Mouse (Mus musculus): Measurements from ENCODE around the gene Ankrd63. TPM values are rescaled to one million over a fixed set of nuclear protein-coding genes. Genes with fewer than 3 reads are reported as not detected.

The Ankrd63 gene
- polyA plus RNA-seq, 1 experiment from 2014 or later = 0.05 TPM

DNA sequence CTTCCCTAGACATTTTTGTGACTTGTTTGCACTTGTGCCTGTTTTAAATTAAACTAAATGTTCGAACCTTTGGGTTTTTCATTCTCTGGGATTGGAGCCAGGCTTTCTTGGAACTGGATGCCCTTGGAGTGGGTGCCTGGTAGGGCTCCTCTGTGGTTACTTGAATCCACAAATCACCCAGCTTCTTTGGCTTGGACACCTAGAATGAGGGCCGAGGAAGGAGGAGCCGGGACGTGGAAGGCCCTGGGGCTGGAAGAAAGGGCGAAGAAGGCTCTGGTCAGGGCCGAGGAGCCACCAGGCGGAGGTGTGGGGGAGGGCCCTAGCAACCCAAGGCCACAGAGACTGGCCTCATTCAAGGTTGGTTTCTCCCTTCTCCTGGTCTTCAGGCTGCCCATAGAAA lies 5.8 kb downstream of the Ankrd63 start:
- H3K4me3 ChIP-seq (ENCODE audit: low read depth, low read length) = no peak overlapping the region
- no peak overlapping the region for H3K4me2 ChIP-seq (replicated peaks; ENCODE audit: low read depth, low read length)
- 34% methylated on average over 7 of the region's 7 CpGs for WGBS
- no peaks in the 10 kb centered on the region for H3K36me3 ChIP-seq (ENCODE audit: insufficient read depth, low read length)
- DNase-seq (ENCODE audit: low spot score) (no peak), ATAC-seq (no peak)
- H3K9ac ChIP-seq (replicated peaks; ENCODE audit: low read depth) = no peak overlapping the region
- H3K27ac ChIP-seq (ENCODE audit: low read length) = no peak overlapping the region
- peaks cover 3% of the 10 kb centered on the region; the same call in 1 of the 2 replicates for H3K4me1 ChIP-seq (ENCODE audit: insufficient read depth, low read depth, low read length)
- H3K27me3 ChIP-seq (replicated peaks; ENCODE audit: insufficient read depth, low read length) = peaks cover 31% of the 10 kb centered on the region
- TF ChIP-seq CTCF (IDR thresholded peaks at IDR 0.05) = no peak
- TF ChIP-seq EP300 (IDR thresholded peaks at IDR 0.05) = no peak
- no peaks in the 10 kb centered on the region for H3K9me3 ChIP-seq (ENCODE audit: low read length)

DNA sequence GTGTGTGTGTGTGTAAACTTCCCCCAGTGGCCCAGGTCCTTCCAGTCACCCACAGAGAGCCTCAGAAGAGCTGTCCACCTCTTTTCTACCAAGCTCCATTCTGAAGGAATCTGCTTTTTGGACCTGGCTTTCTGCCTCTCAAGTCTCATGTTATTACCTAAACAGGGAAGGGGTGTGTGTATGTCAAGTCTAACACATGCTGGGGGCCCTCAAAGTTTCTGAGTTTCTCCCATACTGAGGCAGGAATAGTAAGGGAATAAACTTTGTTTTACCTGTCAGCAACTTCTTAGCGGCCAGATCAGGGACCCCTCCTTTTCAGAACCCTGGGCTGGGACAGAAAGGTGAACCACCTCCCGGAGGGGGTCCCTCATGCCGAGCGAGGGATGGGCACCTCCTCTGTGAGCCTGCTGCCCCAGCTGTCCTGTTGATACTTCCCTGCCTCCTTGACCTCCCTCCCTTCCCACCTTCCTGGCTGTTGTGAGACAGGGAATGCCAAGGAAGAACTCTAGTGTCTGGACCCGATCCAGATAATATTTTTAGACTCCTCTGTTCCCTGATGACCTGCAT lies 6.4 kb downstream of the Ankrd63 start:
- no peak for DNase-seq (ENCODE audit: low spot score)
- H3K4me1 ChIP-seq (ENCODE audit: insufficient read depth, low read depth, low read length) = peaks cover 2% of the 10 kb centered on the region; the same call in 1 of the 2 replicates
- WGBS = 33% methylated on average over 5 of the region's 5 CpGs
- no peaks in the 10 kb centered on the region for H3K9me3 ChIP-seq (ENCODE audit: low read length)
- H3K9ac ChIP-seq (replicated peaks; ENCODE audit: low read depth) = no peak overlapping the region
- ATAC-seq = no peak
- TF ChIP-seq EP300 (IDR thresholded peaks at IDR 0.05) = no peak
- no peak for TF ChIP-seq CTCF (IDR thresholded peaks at IDR 0.05)
- H3K4me2 ChIP-seq (replicated peaks; ENCODE audit: low read depth, low read length) = no peak overlapping the region
- no peak overlapping the region for H3K4me3 ChIP-seq (ENCODE audit: low read depth, low read length)
- no peak overlapping the region for H3K27ac ChIP-seq (ENCODE audit: low read length)
- H3K36me3 ChIP-seq (ENCODE audit: insufficient read depth, low read length) = no peaks in the 10 kb centered on the region
- peaks cover 25% of the 10 kb centered on the region for H3K27me3 ChIP-seq (replicated peaks; ENCODE audit: insufficient read depth, low read length)

DNA sequence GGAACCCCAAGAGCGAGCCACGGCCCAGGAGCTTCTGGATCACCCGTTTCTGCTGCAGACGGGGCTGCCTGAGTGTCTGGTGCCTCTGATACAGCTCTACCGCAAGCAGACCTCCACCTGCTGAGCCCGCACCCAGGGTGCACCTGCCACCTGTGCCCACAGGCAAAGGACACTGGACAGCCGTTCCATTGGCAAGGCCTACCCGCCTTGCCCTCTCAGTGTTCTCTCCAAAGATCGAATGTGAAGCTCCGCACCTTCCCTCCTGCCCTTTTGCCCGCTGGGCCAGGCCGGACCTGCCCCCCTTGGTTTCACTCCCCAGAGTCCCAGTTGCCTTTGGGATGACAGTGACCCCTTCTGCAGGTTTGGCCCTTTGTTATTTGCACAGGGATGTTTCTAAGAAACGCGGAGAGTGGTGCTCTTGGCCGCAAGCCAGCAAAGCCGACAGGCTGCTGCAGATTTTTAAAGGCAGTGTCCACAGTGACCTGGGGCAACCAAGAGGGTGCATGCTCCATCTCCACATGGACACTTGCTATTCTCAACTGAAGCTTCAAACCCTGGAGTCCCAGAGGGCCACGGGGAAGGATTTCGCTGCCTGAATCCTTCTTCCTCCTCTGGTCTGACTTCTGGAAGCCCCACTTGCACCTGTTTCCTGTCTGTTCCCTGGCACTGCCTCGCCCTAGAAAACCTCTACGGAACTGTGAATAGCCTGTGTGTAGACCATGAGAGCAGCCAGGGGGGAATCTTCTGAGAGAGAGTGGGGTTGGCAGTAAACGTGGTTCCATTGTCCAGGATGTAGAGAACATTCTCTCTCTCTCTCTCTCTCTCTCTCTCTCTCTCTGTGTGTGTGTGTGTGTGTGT lies 7.1 kb downstream of the Ankrd63 start:
- no peaks in the 10 kb centered on the region for H3K36me3 ChIP-seq (ENCODE audit: insufficient read depth, low read length)
- peaks cover 2% of the 10 kb centered on the region; the same call in 1 of the 2 replicates for H3K4me1 ChIP-seq (ENCODE audit: insufficient read depth, low read depth, low read length)
- no peak overlapping the region for H3K4me2 ChIP-seq (replicated peaks; ENCODE audit: low read depth, low read length)
- no peak overlapping the region for H3K4me3 ChIP-seq (ENCODE audit: low read depth, low read length)
- TF ChIP-seq EP300 (IDR thresholded peaks at IDR 0.05) (no peak), CTCF (IDR thresholded peaks at IDR 0.05) (no peak)
- no peaks in the 10 kb centered on the region for H3K9me3 ChIP-seq (ENCODE audit: low read length)
- peaks cover 18% of the 10 kb centered on the region for H3K27me3 ChIP-seq (replicated peaks; ENCODE audit: insufficient read depth, low read length)
- WGBS = 29% methylated on average over 21 of the region's 21 CpGs
- ATAC-seq (no peak), DNase-seq (ENCODE audit: low spot score) (no peak)
- H3K27ac ChIP-seq (ENCODE audit: low read length) = no peak overlapping the region
- no peak overlapping the region for H3K9ac ChIP-seq (replicated peaks; ENCODE audit: low read depth)

DNA sequence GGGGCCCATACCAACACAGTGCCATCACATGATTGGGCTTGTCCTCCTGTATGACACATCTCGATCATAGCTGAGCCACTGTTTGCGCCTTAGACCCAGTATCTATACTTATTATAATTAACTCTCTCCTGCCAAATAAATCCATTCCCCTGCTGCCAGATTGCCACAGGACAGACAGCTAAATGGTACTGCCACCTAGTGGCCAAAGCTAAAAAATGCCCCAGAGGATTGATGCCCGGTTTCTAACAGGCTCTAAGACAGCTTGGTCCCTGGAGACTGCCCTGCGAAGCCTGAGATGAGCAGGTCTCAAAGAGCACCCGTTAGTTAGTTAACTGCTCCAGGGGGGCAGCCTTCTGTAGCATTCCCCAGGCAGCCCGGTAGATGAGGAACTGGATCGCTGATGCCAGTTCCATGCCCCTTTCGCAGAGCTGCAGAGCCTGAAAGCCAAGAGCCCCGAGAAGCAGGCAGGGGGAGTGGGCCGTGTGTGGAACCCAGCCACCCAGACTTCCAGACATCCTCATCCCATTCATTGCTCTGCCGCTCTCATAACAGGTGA lies 8.0 kb downstream of the Ankrd63 start:
- Histone ChIP-seq H3K4me1 (ENCODE audit: insufficient read depth, low read depth, low read length) (peaks cover 2% of the 10 kb centered on the region; the same call in 1 of the 2 replicates), H3K9me3 (ENCODE audit: low read length) (no peaks in the 10 kb centered on the region), H3K4me3 (ENCODE audit: low read depth, low read length) (no peak overlapping the region), H3K36me3 (ENCODE audit: insufficient read depth, low read length) (no peaks in the 10 kb centered on the region), H3K27me3 (replicated peaks; ENCODE audit: insufficient read depth, low read length) (peaks cover 9% of the 10 kb centered on the region), H3K9ac (replicated peaks; ENCODE audit: low read depth) (no peak overlapping the region), H3K27ac (ENCODE audit: low read length) (no peak overlapping the region), H3K4me2 (replicated peaks; ENCODE audit: low read depth, low read length) (no peak overlapping the region)
- peak; percentile 72 for DNase-seq (ENCODE audit: low spot score)
- no peak for ATAC-seq
- no peak for TF ChIP-seq EP300 (IDR thresholded peaks at IDR 0.05)
- TF ChIP-seq CTCF (IDR thresholded peaks at IDR 0.05) = peak; percentile 84
- WGBS = 21% methylated on average over 11 of the region's 11 CpGs

DNA sequence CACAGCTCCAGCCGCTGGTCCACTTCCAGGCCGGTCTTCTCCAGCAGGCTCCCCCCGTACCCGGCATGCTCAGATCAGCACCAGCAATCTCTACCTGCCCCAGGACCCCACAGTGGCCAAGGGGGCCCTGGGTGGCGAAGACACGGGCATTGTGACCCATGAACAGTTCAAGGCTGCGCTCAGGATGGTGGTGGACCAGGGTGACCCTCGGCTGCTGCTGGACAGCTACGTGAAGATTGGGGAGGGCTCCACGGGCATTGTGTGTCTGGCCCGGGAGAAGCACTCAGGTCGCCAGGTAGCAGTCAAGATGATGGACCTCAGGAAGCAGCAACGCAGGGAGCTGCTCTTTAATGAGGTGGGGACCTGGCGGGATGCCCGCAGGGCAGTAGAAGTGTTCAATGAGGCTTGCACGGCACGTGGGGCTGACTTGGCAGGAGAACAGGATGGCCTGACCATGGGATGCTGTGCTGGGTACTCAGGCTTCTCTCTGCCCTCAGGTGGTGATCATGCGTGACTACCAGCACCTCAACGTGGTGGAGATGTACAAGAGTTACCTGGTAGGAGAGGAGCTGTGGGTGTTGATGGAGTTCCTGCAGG lies 10.3 kb downstream of the Ankrd63 start:
- Histone ChIP-seq H3K9ac (replicated peaks; ENCODE audit: low read depth) (no peak overlapping the region), H3K27me3 (replicated peaks; ENCODE audit: insufficient read depth, low read length) (no peaks in the 10 kb centered on the region), H3K4me3 (ENCODE audit: low read depth, low read length) (no peak overlapping the region), H3K4me2 (replicated peaks; ENCODE audit: low read depth, low read length) (no peak overlapping the region), H3K9me3 (ENCODE audit: low read length) (no peaks in the 10 kb centered on the region), H3K36me3 (ENCODE audit: insufficient read depth, low read length) (no peaks in the 10 kb centered on the region), H3K4me1 (ENCODE audit: insufficient read depth, low read depth, low read length) (peaks cover 2% of the 10 kb centered on the region; the same call in 1 of the 2 replicates), H3K27ac (ENCODE audit: low read length) (no peak overlapping the region)
- 73% methylated on average over 19 of the region's 19 CpGs for WGBS
- ATAC-seq = no peak
- TF ChIP-seq CTCF (IDR thresholded peaks at IDR 0.05) (0 out of 2 replicates have a peak, but pooled peaks have one; percentile 7), EP300 (IDR thresholded peaks at IDR 0.05) (no peak)
- DNase-seq (ENCODE audit: low spot score) = no peak

DNA sequence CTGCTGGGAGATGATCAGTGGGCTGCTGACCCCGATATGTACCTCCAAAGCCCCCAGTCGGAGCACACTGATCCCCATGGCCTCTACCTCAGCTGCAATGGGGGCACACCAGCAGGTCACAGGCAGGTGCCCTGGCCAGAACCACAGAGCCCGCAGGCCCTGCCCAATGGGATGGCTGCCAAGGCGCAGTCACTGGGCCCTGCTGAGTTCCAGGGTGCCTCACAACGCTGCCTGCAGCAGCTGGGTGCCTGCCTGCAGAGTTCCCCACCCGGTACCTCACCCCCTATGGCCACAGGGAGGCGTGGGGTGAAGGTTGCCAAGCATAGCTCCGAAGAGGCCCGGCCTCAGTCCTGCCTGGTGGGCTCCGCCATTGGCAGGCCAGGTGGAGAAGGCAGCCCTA lies 13.9 kb downstream of the Ankrd63 start:
- Histone ChIP-seq H3K9me3 (ENCODE audit: low read length) (no peaks in the 10 kb centered on the region), H3K9ac (replicated peaks; ENCODE audit: low read depth) (no peak overlapping the region), H3K4me2 (replicated peaks; ENCODE audit: low read depth, low read length) (no peak overlapping the region), H3K27ac (ENCODE audit: low read length) (no peak overlapping the region), H3K27me3 (replicated peaks; ENCODE audit: insufficient read depth, low read length) (no peaks in the 10 kb centered on the region), H3K4me1 (ENCODE audit: insufficient read depth, low read depth, low read length) (no peaks in the 10 kb centered on the region), H3K4me3 (ENCODE audit: low read depth, low read length) (no peak overlapping the region), H3K36me3 (ENCODE audit: insufficient read depth, low read length) (no peaks in the 10 kb centered on the region)
- no peak for ATAC-seq
- WGBS = 67% methylated on average over 10 of the region's 10 CpGs
- no peak for TF ChIP-seq EP300 (IDR thresholded peaks at IDR 0.05)
- no peak for TF ChIP-seq CTCF (IDR thresholded peaks at IDR 0.05)
- DNase-seq (ENCODE audit: low spot score) = no peak
